Mouse (Mus musculus) left cerebral cortex, adult 18-20 months (tissue): ENCODE measurements around the gene Kif19a. TPM values are rescaled to one million over a fixed set of nuclear protein-coding genes. Genes with fewer than 3 reads are reported as not detected.

Experiments used
- total RNA-seq, 2 experiments: library from RNA; stranded (reverse); gene quantifications; 2 replicates each; pipeline ENCODE4 v1.2.3; 2021

The Kif19a gene
- total RNA-seq, 2 experiments from 2014 or later, result 1.7 to 2.6 TPM

Other genes with a start within 250 kb of the Kif19a start
- 1,000 to 10,000 TPM in 1 of 2 experiments, 100 to 1,000 TPM in 1; 952 to 1,003 TPM for gene Rpl38, start 96.9 kb upstream of the Kif19a start, total RNA-seq
- 10 to 100 TPM; 17.8 to 21.5 TPM for gene Ttyh2, start 90.0 kb upstream of the Kif19a start, total RNA-seq
- gene Dnaic2, start 38.0 kb upstream of the Kif19a start, total RNA-seq, result 1 to 10 TPM; 1.2 to 1.4 TPM
- gene Btbd17, start 30.6 kb downstream of the Kif19a start, total RNA-seq, result 10 to 100 TPM; 26.3 to 31.6 TPM
- gene Gpr142, start 33.5 kb downstream of the Kif19a start, total RNA-seq, result not detected
- gene Gprc5c, start 85.8 kb downstream of the Kif19a start, total RNA-seq, result 1 to 10 TPM; 4.3 to 6.5 TPM
- under 1 TPM; 0.65 to 0.80 TPM for gene Cd300a, start 124.7 kb downstream of the Kif19a start, total RNA-seq
- gene Cd300lb, start 169.0 kb downstream of the Kif19a start, total RNA-seq, result not detected
- not detected for gene Cd300c, start 203.8 kb downstream of the Kif19a start, total RNA-seq
- under 1 TPM in 1 of 2 experiments, not detected in 1; 0.12 TPM for gene Cd300ld, start 224.5 kb downstream of the Kif19a start, total RNA-seq
- gene Cd300c2, start 236.5 kb downstream of the Kif19a start, total RNA-seq, result 1 to 10 TPM; 3.3 to 3.7 TPM